Mouse (Mus musculus) heart, adult 2 months (tissue): ENCODE data around the gene Echdc2.

ENCODE experiments used
- CTCF ChIP-seq: fragments of 200-600 bp; IDR thresholded peaks from 2 replicates; pipeline ENCODE4 v1.8.1; 2022; ENCODE audit warnings: antibody characterized with exemption, mild to moderate bottlenecking, moderate library complexity
- EP300 ChIP-seq: fragments of 200-500 bp; IDR thresholded peaks from 2 replicates; pipeline ENCODE4 v1.6.1; 2011; ENCODE audit warnings: low read depth, low read length, control low read depth; ENCODE audit not compliant: insufficient read depth
- POLR2A ChIP-seq: fragments of 200-500 bp; IDR thresholded peaks from 2 replicates; pipeline ENCODE4 v1.6.1; 2011; ENCODE audit warnings: mild to moderate bottlenecking, low read depth, low read length, control low read depth; ENCODE audit not compliant: insufficient read depth

DNA sequence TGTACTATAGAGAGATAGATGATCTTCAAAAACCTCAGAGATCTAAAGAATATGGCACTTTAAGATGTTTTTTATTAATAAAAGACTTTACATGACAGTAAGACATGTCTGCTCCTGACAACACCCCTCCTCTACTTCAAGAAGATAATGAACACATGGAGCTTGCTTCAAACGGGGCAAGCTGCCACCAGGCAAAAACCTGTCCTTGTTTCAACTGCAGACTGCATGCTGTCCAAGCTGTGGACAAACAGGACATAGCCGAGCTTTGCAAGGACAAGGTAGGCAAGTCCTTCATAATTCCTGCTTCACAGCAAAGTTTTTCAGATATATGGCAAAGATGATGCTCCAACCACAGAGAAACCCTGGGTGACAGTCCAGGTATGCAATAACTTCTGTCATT lies 34.0 kb downstream of the Echdc2 start:
- TF ChIP-seq CTCF, result no peak
- no peak for TF ChIP-seq POLR2A
- no peak for TF ChIP-seq EP300
